Mouse (Mus musculus) thymus, postnatal 0 days (tissue): ENCODE results near the gene Ppwd1. TPM values are rescaled to one million over a fixed set of nuclear protein-coding genes. Genes with fewer than 3 reads are reported as not detected.
"Not testable (repeated sequence)": the region's sequence is repeated elsewhere in the genome, so short reads cannot be mapped to it uniquely, and the experiment has no call there.

ENCODE experiments used
- DNase-seq: peaks from one replicate; pipeline ENCODE4 v3.0.0-alpha.2; 2015; ENCODE audit warnings: low spot score
- polyA plus RNA-seq: library from polyadenylated mRNA; unstranded; fragments of >200 nt; fragmentation: Nextera tagmentation; extraction: Ambion mirVana; gene quantifications from 2 replicates; pipeline ENCODE4 v1.2.1, GENCODE M21; 2015

Gene Ppwd1
- polyA plus RNA-seq, result 16.7 and 17.1 TPM in 2 replicates

DNA sequence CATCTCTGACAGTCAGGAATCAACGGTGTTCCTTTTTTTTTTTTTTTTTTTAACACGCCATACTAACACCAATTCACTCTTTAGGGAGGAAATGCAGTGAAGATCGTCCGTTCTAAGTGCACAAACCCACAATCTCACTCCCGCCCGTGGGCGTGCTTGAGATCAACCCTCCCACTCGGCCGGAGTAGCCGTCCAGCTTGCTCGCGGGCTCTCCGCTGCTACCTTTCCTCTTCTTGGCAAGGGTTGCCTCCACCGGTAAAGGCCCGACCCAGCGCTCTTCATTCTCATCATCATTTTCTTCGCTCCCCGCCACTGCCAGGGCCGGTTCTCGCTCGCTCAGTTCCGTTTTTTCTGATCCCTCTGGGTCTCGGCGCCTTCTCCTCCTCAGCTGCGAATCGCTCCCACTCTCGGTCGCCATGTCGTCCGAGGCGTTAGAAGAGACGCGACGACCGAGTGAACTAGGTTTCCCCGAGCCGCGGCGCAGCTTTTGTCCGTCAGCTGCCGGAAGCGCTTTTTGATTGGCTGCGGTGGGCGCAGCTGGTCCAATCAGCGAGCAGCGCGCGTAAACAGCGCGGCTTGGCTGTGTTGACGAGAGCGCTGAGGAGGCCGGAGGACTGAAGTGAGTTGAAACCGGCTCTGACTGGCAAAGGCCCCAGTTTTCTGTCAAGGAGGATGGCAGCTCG lies at the start of gene Ppwd1, which contains the start of gene Cenpk:
Gene Ppwd1, minus strand, starts transcription at position 460 of the 683 bp plus-strand sequence.
Gene Cenpk, plus strand, starts transcription at position 228 of the 683 bp plus-strand sequence.
- DNase-seq, result peak; percentile 98

DNA sequence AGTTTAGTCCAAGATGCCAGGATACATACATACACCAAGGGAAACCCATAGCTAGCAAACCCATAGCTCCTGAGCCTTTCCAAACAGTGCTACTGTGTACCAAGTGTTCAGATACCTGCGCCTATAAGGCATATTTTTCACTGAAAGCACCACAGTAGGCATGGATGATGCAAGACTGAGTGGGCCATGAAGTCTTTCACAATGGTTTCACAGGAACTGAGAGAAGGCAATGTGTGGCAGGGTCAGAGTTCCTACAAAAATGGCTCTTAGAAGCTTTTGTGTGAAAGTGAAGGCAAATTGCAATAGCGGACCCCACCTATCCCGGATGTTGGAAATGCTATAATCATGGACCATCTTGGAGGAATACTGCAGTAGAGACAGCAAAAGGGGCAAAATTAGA lies 30.4 kb upstream of the Ppwd1 start:
- no peak for DNase-seq

DNA sequence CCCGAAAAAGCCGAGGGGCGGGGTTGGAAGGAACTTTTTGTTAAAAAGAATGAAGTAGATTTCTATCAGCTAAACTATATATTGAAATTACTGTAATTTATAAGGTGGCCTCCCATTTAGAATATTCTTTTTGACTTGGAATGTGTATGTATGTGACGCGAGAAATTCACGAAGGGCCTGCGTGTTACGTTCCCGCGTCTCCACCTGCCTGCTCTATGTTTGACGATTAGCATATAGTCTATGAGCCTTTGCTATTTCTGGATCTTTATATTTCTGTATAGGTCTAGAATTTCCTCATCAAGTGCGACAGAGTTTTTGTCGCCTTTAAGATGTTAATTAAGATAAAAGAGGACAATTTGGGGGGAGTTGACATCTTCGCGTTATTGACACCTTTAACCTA lies 538 bp upstream of the Ppwd1 start:
- DNase-seq, result peak; percentile 20

DNA sequence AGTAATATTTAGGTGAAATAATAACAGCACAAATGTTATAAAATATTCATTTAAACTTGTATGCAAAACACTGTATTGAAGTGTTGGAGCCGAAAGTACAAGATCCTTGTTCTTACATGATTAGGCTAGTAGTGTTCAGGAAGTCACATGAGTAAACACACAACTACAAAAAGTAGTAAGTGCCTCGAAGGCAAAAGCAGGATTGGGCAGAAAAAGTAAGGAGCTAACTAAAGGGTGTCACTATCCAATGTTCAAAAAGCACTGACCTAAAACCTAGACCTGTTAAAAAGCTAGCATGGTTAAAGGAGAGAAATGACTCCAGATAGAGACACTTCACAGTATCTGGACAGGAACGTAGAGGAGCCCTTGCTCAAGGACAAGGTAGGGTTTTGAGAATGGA lies 1.2 kb downstream of the Ppwd1 start:
- DNase-seq, result no peak

DNA sequence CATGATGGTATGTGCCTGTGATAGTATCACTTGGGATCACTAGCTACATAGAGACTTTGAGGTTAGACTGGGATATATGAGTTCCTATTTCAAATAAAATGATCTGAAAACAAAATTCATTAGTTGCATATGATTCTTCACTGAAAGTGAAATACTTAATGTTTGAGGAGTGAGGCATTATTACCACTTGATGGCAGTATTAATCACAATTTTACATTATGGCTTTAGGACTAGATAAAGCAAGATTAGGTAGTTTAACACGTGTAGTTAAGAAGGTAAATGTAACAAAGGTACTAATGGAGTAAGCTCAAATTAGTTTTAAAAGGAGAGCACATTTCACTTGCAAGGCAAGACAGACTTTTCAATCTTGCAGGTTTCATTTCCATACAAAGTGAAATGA lies 24.3 kb downstream of the Ppwd1 start:
- no peak for DNase-seq

DNA sequence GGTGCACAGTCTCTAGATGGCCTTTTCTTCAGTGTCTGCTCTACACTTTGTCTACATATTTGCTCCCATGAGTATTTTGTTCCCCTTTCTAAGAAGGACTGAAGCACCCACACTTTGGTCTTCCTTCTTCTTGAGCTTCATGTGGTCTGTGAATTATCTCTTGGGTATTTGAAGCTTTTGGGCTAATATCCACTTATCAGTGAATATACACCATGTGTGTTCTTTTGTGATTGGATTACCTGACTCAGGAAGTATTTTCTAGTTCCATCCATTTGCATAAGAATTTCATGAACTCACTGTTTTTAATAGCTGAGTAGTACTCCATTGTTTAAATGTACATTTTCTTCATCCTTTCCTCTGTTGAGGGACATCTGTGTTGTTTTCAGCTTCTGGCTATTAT lies 32.8 kb downstream of the Ppwd1 start:
- not testable (repeated sequence) for DNase-seq

DNA sequence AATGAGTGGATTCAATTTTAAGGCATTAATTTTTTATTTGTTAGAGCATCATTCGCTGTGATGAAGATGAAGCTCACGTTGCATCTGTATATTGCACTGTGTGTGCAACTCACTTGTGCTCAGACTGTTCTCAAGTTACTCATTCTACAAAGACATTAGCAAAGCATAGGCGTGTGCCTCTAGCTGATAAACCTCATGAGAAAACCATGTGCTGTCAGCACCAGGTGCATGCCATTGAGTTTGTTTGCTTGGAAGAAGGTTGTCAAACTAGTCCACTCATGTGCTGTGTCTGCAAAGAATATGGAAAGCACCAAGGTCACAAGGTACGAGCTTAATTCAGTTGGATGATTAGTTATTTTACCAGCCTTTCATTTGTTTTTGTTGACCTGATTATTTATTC lies 41.3 kb downstream of the Ppwd1 start:
- DNase-seq, result no peak

DNA sequence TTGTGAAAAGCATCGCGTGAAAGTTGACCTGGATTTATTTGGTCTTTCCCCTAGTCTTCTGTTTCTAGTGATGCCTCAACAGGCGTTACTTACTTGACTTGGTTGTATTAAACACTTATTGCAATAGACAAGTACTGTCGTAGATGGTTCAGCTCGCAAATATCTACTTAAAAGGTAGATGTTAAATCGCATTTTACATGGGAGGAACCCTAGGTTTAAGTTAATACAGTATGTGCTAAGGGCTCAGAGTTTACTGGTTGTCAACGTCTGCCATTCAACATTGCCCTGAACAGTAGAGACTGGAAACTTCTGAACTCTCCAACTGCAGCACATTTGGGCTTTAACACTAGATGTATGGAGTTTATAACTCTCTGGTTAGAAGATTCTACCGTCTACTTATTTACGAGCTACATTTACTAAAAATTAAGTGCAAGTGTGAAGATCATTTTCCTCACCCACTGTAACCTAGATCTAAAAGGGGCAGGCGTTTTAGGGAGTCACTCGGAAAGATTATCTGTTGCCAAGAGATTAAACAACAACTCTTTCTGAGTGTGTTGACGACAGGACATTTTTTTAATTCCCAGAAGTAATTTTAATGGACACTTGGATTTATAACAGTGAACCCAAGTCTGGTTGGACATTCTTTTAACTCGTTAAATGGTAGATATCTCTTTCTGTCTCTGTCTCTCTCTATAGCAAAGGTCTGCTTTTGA lies 49.3 kb downstream of the Ppwd1 start:
- peak; percentile 5 for DNase-seq

DNA sequence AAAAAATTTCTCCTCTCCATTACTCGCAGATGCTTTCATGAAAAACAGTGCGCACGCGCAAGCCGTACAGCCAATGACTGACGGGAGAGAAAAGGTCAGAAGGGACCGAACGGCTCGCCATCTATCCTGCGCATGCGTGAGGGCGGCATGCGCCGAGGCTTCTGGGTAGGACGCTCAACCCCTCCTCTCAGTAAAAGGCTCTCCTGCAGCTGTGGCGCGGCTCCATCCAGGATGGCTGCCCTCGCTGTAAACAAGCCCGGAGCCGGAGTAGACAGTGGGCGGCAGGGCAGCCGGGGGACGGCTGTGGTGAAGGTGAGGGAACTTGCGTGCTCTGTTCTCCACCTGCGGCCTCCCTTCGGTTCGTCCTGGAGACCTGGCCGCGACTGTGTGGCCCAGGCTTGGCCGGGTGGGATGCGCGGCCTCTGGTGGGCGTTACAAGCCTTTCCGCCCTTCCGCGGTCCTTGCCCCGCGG lies 50.0 kb downstream of the Ppwd1 start, which contains the start of gene Trim23:
Gene Trim23, plus strand, starts transcription at position 148 of the 472 bp plus-strand sequence.
- DNase-seq, result peak; percentile 99

DNA sequence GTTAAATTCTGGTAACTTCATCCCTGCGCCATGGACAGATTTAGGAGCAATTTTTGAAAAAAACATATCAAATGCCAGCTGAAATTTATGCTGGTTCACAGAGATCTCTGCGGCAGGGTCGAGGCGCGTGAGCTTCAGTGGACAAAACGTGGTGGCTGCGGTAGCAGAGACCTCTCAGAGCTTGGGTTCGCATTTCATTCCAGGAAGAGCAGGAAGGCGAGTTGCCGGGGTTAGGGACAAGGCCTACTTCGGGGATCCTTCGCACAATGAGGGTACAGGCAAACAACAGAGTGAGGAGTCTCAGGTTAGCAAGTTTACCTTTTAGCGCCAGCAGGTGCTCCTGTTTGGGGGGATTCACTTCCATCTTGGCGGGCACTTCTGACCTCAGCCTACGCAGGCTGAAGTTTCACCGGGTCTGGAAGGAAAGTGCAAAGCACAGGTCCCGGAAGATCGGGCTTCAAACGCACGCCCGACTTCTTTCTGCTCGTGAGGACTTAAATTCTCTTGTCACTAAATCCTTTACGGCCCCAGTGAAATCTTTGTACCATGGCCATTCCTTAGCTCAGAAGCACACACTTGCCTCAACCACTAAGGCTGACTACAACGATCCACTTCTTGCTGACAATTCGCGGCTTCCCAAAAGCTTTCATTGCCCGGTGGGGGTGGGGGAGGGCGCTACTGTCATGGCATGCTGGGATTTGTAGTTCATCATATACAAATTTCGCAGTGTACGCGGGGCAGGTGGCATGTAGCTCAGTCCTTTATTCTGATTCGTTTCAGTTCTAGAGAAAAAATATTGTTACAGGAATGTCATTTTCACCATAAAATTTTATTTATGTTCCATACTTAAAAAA lies 50.6 kb downstream of the Ppwd1 start, which contains the start of gene Trappc13:
Gene Trappc13, minus strand, starts transcription at position 674 of the 854 bp plus-strand sequence.
- DNase-seq, result peak; percentile 87

DNA sequence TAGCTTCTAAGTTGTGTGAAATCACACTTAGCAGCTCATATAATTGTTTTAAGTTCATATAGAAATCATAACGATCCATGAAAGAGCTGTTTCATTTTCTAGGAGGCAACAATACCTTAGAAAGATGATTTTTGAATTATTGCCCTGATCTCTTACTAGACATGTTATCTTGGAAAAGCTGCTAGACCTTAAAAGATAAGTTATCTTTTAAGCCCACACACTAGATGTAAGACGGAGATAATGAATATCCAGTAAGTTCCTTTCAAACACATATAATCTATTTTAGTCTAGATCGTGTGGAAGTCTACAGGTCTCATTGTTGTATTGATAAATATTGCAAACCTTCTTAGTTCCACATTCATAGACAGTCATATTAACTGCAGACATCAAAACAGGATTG lies 51.8 kb downstream of the Ppwd1 start:
- no peak for DNase-seq

DNA sequence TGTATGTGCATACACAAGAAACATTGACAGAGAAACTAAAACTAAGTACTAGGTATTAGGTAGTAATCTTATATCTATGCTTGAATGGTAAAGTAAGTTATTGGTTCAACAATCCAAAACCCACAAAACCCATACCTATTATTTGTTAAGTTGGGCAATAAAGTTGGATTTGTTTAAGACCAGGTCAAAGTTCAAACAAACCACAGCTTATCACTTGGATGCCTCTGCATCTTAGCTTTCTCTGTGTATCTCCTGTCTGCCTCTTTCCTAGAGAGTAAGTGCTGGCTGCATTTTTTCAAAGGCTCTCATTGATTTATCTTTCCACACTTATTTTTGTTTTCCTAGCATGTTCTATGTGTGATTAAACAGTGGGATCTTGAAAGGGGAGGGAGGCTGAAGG lies 56.1 kb downstream of the Ppwd1 start:
- no peak for DNase-seq

DNA sequence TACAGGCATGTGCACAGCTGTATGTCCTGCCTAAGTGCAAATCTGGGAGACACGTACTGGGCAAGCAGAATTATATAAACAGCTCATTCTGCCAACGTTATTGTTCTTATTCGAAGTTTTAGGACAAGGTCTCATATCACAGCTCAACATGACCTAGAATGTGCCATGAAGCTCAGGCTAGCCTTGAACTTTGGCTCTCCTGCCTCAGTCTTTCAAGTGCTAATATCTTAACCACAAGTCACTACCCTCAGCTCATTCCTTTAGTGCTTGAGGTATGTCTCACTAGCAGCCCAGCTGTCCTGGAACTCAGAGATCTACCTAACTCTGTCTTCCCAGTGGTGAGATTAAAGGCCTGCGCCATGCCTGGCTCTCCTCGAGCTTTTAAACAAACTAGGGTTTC lies 56.9 kb downstream of the Ppwd1 start:
- DNase-seq, result no peak

DNA sequence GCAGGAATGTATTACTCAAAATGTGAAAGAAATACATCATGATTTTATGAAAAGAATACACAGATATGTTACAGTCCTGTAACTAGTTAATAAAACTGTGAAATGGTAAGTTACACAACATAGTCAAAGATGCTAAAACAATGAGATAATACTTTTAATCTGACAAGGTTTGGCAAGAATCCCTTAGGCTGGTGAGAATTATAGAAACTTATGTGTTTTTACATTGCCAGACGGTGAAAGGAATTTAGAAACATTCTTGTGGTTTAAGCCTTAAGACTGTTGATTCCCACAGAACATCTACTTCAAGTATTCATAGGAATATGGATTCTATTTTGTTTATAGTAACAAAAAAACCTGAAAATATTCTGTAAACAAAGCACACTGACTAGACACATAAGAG lies 73.0 kb downstream of the Ppwd1 start:
- no peak for DNase-seq

Other genes with a start within 250 kb of the Ppwd1 start
- 7.3 and 7.9 TPM in 2 replicates for gene Nln, start 119.2 kb downstream of the Ppwd1 start, polyA plus RNA-seq
- 0.68 and 0.72 TPM in 2 replicates for gene Sgtb, start 119.1 kb downstream of the Ppwd1 start, polyA plus RNA-seq
- 56.6 and 57.3 TPM in 2 replicates for gene Trappc13, start 50.4 kb downstream of the Ppwd1 start, polyA plus RNA-seq
- gene Trim23, start 50.0 kb downstream of the Ppwd1 start, polyA plus RNA-seq, result 15.0 and 15.6 TPM in 2 replicates
- gene Cenpk, start 232 bp downstream of the Ppwd1 start, polyA plus RNA-seq, result 68.6 and 72.9 TPM in 2 replicates
- gene Adamts6, start 59.0 kb upstream of the Ppwd1 start, polyA plus RNA-seq, result 1.8 and 2.1 TPM in 2 replicates